Mouse (Mus musculus) hematopoietic stem cell, adult 5-6 weeks (primary cell): ENCODE results near the gene Cbr3. TPM values are rescaled to one million over a fixed set of nuclear protein-coding genes. Genes with fewer than 3 reads are reported as not detected.

Source experiments
- ATAC-seq, 2 experiments: fragments of 125-278 bp in 1 of 2; replicated peaks in 1 of 2; 2 replicates each; pipeline ENCODE4 v1.8.0; 2016 to 2017; ENCODE audit warnings: inconsistent platforms in 2 of 2, mild to moderate bottlenecking in 2 of 2, moderate number of reproducible peaks in 2 of 2, low read depth in 1 of 2, moderate TSS enrichment in 1 of 2; ENCODE audit not compliant: low FRiP score in 2 of 2, poor library complexity in 2 of 2, severe bottlenecking in 2 of 2, insufficient read depth in 1 of 2, low TSS enrichment in 1 of 2
- total RNA-seq: library from RNA; stranded (forward); fragments of 172-1452, 232-1000 nt; gene quantifications from 2 replicates; pipeline ENCODE4 v1.2.3, GENCODE M21; 2017

Cbr3 gene
- total RNA-seq, 1 experiment from 2014 or later: not detected

DNA sequence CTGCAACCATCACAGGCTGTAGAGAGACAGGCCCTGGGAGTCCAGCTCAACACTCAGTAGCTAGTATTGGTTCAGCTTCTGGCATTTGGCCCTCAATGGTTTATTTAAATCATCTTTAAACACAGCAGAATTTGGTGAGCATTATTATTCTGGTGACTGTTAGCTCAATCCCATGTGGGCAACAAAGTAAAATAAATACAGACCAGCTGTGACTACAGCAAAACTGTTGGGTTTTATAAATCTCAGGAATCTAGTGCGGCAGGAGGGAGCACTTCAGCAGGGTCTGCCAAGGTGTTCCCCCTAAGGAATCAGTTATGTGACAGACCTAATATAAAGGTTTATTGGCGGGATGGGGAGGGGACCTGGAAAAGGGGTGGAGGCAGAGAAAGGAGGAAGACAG lies 9.7 kb downstream of the Cbr3 start:
- no peak for ATAC-seq

GRCm38 (mm10) chr16:93707116-93707515 lies 24.1 kb downstream of the Cbr3 start:
- no peak for ATAC-seq

DNA sequence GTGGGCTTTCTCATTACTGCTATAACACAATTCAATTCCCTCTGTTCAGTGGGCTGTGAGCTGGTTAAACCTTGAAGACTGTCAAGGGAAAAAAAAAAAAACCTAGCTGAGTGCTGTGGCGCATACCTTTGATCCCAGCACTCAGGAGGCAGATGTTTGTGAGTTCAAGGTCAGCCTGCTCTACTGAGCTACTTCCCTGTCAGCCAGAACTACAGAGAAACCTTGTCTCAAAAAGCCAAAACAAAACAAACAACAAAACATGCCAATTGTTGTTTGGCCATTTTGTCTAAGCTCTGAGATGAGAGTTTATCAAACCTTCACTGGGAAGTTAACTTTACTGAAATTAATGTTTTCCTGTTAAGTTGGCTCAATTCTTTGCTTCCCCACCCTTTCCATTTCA lies 26.2 kb downstream of the Cbr3 start:
- no peak for ATAC-seq

GRCm38 (mm10) chr16:93710924-93711323 lies 27.9 kb downstream of the Cbr3 start:
- peak; percentile 46 to 58 for ATAC-seq

GRCm38 (mm10) chr16:93711411-93712188 lies 28.6 kb downstream of the Cbr3 start, which contains the start of gene Dop1b:
Dop1b (plus strand) TSS chr16:93711904.
- peak; percentile 93 to 95 for ATAC-seq

- ATAC-seq: no peak
Measured at GRCm38 (mm10) chr16:93712189-93712885, 29.3 kb downstream of the Cbr3 start.

DNA sequence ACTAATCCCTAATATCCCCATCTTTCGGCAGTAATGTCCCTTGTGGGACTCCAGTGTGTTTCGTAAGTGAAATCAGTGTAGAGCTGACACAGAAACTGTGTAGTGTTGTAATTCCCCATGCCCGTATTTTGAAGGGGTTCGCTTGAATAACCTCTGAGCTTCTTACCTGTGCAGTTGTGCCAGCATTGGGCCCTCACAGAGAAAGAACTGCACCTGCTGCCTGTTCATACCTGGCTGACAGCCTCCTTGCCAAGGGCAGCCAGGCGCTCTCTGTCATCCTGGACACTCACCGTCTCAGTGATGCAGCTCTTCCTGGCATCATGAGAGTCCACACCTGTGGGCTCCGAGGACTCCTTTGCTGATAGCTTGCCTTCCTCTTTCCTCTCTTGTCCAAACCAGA lies 30.0 kb downstream of the Cbr3 start:
- ATAC-seq: no peak

- ATAC-seq: no peak
Measured at GRCm38 (mm10) chr16:93714426-93714825, 31.4 kb downstream of the Cbr3 start.

- ATAC-seq: no peak
Measured at GRCm38 (mm10) chr16:93715826-93716225, 32.8 kb downstream of the Cbr3 start.

DNA sequence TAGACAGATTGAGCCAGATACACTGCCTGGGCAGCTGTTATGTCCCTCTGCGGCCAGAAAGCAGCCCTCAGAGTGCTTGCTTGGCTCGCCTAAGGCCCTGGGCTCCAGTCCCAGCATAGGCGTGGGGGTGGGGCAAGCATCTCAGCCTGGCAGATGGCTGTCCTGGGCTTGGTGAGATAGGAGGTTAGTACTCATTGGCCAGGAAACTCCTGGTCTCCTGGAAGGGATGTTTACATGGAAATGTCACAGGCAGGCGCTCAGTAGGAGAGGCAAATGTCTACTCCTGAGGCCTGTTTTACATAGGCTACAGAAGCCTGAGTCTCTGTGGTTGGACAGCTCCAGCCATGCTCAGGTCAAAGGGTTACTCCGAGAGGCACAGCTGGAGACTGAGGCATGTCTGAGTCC lies 34.3 kb downstream of the Cbr3 start:
- ATAC-seq: no peak

DNA sequence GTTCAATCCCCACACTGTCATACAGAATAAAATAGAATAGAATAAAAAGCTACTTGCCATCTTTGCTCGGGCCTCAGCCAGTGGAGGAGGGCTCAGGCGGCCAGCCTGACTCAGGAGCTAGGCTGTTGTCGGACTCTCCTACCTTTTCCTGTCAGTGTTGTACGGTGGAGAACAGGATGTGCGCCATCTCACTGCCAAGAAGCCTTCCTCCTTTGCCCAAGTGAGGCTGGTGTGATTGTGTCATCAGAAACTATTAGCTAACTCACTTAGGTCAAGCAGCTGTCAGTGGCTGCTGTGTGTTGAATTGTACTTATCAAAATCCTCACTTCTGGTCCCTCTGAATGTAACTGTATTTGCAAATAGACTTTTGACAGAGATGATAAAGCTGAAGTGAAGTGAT lies 38.8 kb downstream of the Cbr3 start:
- peak; percentile 86 to 90 for ATAC-seq

DNA sequence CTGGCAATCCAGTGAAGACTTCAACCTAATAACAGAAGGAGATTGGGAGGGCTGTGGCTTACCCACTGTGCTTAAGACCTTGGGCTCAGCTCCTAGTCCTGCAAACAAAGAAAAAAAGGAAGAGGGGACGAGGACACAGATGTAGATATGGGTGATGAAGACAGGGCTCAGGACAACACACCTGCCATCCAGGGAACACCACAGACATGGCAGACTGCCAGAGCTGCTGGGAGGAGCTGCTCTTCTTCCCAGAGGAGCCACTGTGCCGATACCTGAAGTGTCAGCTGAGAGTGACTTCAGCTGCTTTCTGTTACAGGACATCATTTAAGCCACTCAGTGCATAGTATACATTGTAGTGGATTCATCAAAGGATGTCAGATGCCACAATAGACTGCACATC lies 39.5 kb downstream of the Cbr3 start:
- ATAC-seq: no peak

- ATAC-seq: no peak
Measured at GRCm38 (mm10) chr16:93725417-93726144, 42.6 kb downstream of the Cbr3 start.

DNA sequence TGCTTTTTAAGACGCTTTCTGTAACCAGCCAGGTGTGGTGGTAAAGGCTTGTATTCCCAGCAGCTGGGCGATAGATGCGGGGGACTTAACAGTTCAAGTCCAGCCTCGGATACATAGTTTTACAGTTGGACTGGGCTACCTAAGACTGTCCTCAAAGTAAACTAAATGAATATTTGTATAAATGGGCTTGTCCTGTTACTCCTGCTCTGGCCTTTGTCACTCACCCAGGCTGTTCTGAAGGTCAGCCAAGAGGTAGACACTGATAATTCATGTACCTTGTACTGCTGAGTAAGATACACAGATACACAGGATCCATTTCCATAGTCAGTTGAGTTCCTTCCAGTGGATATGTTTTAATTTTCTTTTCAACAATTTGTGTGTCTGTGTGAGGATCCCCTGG lies 43.2 kb downstream of the Cbr3 start:
- ATAC-seq: no peak

DNA sequence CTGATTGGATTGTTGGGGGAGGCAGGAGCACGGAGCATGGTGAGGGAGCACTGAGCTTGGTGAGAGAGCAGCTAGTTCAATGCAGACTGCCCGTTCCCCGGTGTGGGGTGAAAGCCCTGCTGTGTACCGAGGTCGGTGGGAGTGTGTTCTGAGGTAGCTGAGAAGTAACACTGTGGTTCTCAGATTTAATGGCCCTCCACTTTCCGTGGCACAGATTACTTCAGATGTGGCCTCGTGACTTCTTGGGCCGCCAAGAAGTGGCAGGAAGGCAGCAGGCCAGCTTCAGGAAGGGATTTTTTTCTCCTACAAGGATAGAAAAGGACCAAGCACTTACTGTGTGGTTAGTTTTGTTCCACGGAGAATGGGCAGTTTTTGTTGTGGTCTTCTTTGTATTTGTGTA lies 45.7 kb downstream of the Cbr3 start:
- no peak for ATAC-seq

GRCm38 (mm10) chr16:93729801-93730721 lies 47.0 kb downstream of the Cbr3 start:
- ATAC-seq: no peak

DNA sequence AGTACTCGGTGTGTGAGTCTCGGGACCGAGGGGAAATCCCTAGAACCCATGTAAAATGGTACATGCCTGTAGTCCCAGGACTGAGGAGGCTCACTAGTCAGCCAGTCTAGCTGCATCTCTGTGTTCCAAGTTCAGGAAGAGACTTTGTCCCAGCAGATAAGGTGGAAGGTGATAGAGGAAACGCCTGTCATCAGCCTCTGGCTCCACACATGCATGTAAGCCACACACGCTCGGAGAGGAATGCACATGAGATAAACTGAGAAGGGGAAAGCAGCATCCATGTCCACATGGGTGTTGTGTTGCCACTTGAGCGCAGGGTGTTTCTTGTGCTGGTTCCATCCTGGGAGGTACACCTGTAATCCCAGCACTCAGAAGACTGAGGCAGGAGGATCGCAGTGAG lies 48.3 kb downstream of the Cbr3 start:
- no peak for ATAC-seq
